Mouse (Mus musculus): ENCODE measurements at regions not wholly inside any gene's neighbourhood (a gene's known extent, or its start where the extent isn't known, plus 50 kb on each side); places are given as distances from the start of the nearest gene placed in this dataset.

GRCm38 (mm10) chr1:166811341-166812071 lies 129.9 kb upstream of the Fmo9 start:
- no peak for TF ChIP-seq POLR2A (IDR thresholded peaks at IDR 0.05; ENCODE audit: control insufficient read depth, extremely low read depth, insufficient read depth, low read length, poor library complexity)
- no peak for TF ChIP-seq CTCF (IDR thresholded peaks at IDR 0.05; ENCODE audit: borderline replicate concordance, control insufficient read depth, extremely low read depth, insufficient read depth, low read length, poor library complexity)
